In genomic region chr3:130116886-130117285, GRCm38 (mm10) we compare ENCODE assay signal across 14 mouse cellular contexts. TPM values are rescaled to one million over a fixed set of nuclear protein-coding genes. Genes with fewer than 3 reads are reported as not detected.
"Had no signal": no experiment of that assay in that cellular context is flagged by ENCODE, and none has a peak within 500 bp of the region (broad histone marks: within the 10 kb centered on the region; RNA-seq: fewer than 3 reads in every experiment).

No protein-coding gene starts in this region.

- H3K27ac ChIP-seq: liver, embryonic 13.5 days; neural tube, embryonic 12.5 days; neural tube, embryonic 15.5 days had no signal

- DNase-seq: kidney, adult 9 months; kidney, postnatal 14 days; kidney, postnatal 4 days; liver, embryonic 13.5 days; lung, adult 2 months; lung, postnatal 14 days; lung, postnatal 4 days; midbrain, embryonic 14.5 days; thymus, adult 18-20 months; thymus, postnatal 36 days had no signal

- H3K27me3 ChIP-seq: liver, embryonic 13.5 days; neural tube, embryonic 12.5 days; neural tube, embryonic 15.5 days had no signal

- H3K4me3 ChIP-seq: liver, embryonic 13.5 days; neural tube, embryonic 12.5 days; neural tube, embryonic 15.5 days had no signal

- H3K4me1 ChIP-seq: liver, embryonic 13.5 days; neural tube, embryonic 12.5 days; neural tube, embryonic 15.5 days had no signal

- H3K36me3 ChIP-seq: liver, embryonic 13.5 days; neural tube, embryonic 12.5 days; neural tube, embryonic 15.5 days had no signal

- H3K9ac ChIP-seq: liver, embryonic 13.5 days; neural tube, embryonic 12.5 days; neural tube, embryonic 15.5 days had no signal

- H3K4me2 ChIP-seq: liver, embryonic 13.5 days; midbrain, embryonic 11.5 days; neural tube, embryonic 12.5 days; neural tube, embryonic 15.5 days had no signal

- H3K9me3 ChIP-seq: liver, embryonic 13.5 days; neural tube, embryonic 12.5 days; neural tube, embryonic 15.5 days had no signal

RNA-seq across cellular contexts. Expression of gene Col25a1, which starts 14.4 kb away (rescaled TPM):
- total RNA-seq: megakaryocyte-erythroid progenitor cell, adult 5-6 weeks had no signal
